Mouse (Mus musculus) lung, postnatal 4 days (tissue): ENCODE data around the gene Ntng1.
"Not testable (repeated sequence)": the region's sequence is repeated elsewhere in the genome, so short reads cannot be mapped to it uniquely, and the experiment has no call there.

Source experiments
- DNase-seq, 2 experiments: peaks; one replicate each; pipeline ENCODE4 v3.0.0; 2021

Ntng1 gene

DNA sequence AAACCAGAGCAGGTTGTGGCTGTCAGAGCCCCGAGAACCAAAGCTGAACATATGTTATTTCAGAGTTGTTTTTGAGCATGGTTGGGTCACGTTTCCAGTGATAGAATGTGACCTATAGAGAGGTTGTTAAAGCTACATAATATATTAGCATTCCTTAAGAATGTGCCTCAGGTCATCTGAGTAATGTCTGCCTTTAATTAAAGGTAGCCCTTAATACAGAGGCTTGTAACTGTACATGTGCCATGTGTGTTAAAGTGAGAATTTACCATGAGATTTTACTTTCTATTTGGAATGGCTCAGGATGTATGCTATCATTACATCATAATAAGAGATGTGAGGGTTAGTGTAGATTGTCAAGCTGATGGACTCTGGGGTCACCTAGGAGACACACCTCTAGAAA is 368.6 kb downstream of the Ntng1 start:
- no peak for DNase-seq

DNA sequence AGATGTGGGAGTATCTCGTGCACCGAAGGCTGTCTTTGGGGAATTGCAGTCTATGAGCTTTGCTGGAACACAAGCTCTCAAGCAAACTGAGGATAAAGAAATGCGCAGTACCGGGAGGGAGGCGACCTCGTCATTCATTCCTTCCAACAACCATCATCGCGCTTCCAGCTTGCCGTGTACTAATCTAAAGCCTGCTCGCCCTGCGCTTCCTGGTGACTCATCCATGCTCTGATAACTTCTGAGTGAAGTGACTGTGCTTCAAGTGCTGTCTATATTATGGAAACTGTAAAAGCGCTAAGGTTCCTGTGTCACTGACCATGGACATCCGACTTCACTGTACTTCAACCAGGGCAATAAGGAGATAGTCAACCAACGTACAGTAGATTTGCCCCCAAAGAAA is 371.7 kb downstream of the Ntng1 start:
- no peak for DNase-seq

DNA sequence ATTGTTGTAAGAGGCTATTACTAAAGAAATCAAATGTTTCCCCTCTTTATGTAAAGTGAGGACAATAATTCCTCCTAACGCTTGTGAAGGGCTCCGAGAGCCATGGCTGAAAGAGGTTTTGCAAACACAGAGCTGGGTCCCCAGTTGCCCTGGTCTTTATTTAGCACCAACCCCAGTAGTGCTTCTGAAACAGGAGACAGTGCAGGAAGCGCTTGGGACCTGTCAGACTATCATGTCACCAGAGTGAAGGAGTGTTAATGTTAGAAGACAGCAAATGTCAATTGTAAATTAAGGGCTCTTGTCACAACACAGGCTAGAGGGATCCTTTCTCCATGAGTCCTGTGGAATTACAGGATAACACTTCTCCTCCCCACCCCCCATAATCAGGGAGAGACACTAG is 376.9 kb downstream of the Ntng1 start:
- DNase-seq, result no peak

DNA sequence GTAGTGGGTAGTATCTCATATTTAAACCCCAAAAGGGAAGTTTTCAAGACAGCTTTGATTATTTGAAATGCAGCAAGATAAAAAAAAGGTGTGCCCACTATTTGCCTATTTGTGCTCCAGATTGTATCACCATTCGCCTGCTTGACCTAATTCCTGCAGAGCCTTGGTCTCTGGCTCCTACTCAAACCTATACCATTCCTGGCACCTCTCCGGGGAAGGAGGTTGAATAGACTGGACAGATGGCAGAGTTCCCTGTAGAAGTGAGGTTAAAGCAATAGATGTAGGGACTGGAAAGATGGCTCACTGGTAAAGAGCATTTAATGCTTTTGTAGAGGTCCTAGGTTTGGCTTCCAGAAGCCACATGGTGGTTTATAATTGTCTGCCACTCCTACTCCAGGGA is 378.2 kb downstream of the Ntng1 start:
- DNase-seq, result no peak

DNA sequence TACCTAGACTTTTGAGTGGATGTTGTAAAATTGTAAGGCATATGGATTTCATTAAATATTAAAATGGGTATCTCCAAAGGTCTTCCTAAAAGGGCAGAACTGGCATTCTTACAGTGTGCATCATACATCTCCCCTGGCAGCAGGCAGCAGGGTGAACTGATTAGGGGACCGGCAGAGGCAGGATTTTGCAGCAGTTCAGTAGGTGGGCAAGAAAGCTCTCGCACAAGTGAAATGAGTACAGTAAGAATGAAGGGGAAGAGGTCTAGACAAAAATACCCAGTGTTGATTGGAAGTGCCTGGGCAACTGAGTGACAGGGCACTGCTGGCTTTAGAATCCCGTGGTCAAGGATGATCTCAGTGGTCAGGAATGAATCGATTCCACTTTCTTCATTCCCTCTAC is 378.7 kb downstream of the Ntng1 start:
- DNase-seq, result no peak

DNA sequence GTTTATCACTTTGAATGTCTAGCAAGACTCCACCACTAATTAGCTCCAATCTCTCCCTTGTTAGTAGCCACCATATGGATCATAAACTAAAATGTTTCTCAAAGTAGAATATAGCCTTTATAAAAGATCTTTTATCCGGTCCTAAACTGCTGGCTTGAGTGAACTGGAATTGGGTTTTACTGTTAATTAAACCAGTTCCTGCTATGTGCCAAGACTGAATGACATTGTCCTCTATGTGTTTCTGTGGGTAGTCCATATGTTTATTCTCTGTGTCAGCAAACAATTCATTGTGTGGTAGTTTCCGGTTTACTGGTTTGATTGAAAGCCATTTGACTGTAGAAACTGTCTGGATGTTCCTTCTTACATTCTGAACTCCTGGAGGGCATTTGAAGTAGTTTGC is 387.4 kb downstream of the Ntng1 start:
- no peak for DNase-seq

DNA sequence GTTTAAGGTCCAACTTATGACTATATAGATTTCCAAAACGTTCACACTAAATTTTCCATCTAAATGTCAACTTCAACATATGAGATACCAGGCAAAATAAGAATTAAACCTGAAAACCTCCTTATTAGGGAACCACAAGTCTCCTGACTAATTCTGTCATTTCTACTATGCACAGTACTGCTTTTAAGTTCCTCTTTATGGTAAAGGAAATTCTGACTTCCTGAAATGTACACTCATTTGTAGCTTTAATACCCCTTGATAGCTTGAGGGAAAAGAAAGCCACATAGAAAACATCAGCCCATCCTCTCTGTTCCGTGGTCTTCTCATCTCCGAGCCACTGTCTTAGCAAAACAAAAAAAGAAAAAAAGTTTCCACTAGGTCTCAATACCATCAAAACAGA is 396.2 kb downstream of the Ntng1 start:
- not testable (repeated sequence) for DNase-seq

DNA sequence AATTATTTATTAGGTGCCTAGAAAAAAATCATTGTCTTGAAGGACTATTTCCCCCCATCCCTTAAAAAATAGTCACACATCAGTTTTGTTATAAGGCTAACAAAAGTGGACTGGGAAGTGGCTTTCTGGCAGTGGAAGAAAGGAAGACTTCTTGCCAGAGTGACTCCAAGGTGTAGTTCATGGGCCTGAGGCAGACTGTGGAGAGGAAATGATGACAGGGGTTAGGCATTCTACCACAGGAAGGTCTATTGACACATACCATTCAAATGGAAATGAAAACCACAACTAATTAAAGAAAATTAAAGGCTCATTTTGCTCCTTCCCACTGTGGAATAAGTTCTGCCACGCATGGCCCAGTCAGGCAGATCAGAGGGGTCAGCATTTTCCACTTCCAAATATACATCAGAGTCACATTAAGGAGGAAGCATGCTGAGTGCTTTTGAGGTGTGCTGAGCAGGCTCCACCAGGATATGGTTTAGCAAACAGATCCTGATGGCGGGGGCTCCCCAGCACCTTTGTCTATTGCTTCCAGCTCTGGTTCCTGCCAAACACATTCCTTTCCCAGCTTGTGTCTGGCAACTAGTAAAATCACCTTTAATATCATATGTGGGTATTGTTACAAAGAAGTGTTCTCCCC is 403.2 kb downstream of the Ntng1 start:
- no peak for DNase-seq

DNA sequence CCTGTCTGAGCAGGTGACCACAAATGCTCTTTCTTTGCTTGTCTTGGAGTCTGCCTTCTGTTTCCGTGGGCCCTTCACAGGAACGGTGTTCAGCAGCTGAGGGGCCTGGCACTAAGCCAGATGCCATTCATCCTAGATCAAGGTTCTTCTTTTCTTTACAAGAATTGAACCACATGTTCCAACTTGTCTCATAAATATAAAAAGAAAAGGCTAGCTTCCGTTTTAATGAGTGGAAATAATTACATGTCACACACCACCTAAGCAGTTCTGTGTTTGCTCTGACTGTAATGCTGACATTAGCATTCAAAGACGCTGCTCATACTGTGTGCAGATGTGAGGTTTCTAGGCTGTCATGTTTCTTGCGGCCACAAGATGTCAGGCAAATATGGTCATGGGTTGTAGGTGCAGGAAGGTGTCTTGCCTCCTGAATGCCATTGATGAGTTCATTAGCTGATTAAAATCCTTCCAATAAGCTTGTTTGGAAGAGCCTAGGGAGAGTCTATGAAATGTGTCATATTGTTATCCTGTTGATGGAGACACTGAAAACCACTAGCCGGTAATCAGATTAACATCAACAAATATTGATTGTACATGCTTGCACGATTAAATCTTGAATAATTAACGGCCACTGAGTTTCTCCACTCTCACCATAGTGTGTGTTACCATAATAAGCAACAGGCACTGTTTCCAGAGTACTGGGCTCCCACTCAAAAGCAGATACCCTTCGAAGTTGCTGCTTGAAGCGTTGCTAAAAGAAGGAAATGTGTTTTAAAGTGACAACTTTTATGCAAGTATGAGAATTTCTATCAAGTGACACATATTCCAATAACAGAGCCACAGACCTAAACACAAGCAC is 411.3 kb downstream of the Ntng1 start:
- no peak for DNase-seq

DNA sequence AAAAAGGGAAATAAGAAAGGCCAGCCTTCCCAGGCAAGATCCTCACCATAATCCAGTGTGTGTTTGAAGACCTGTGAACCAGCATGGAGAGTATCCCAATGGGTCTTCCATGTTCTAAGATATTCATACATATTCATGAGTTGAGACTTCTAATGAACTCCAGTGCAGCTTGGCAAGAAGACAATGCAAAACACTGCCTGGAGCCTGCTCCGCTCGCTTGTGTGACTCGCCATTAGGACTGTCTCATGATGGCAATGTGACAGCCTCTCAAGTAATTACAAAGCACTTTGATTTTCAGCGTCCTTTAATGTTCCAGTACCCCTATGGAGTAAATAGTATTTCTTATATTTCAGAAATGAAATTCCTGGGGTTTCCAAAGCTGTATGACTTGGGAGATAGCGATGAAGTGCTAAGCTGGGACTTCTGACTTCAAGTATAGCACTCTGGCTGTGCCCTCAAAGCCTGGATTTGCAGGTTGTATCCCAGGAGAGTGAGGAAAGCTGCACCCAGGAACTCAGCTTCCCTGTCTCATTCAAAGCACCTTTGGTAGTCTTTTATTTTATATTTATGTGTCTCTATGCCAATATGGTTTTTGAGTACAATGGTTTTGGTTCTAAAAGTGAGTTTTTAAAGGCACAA is 412.1 kb downstream of the Ntng1 start:
- DNase-seq, result no peak
